Mouse (Mus musculus) C2C12 (cell line): ENCODE data around the gene Iars2. TPM values are rescaled to one million over a fixed set of nuclear protein-coding genes. Genes with fewer than 3 reads are reported as not detected.

Experiments
- H3K27me3 ChIP-seq: one replicate; pipeline ENCODE4 v1.6.1; 2011; ENCODE audit not compliant: control insufficient read depth, insufficient read depth, insufficient read length
- H3K36me3 ChIP-seq: one replicate; pipeline ENCODE4 v1.6.1; 2011; ENCODE audit not compliant: control insufficient read depth, insufficient read depth
- H3K4me3 ChIP-seq: one replicate; pipeline ENCODE4 v1.5.1; 2011; ENCODE audit warnings: mild to moderate bottlenecking, control low read depth; ENCODE audit not compliant: poor library complexity, insufficient read depth, severe bottlenecking
- H3K79me2 ChIP-seq: one replicate; pipeline ENCODE4 v1.6.1; 2011; ENCODE audit not compliant: control insufficient read depth, insufficient read depth
- H3K79me3 ChIP-seq: one replicate; pipeline ENCODE4 v1.6.1; 2011; ENCODE audit warnings: low read depth, control low read depth
- H3ac ChIP-seq: one replicate; pipeline ENCODE3; 2011; ENCODE audit warnings: low read depth; ENCODE audit not compliant: control insufficient read depth, insufficient read length
- CEBPB ChIP-seq: IDR thresholded peaks from one replicate; pipeline ENCODE4 v1.6.1; 2011; ENCODE audit warnings: low read depth, mild to moderate bottlenecking, control low read depth, moderate library complexity
- CTCF ChIP-seq: IDR thresholded peaks from one replicate; pipeline ENCODE4 v1.5.1; 2011; ENCODE audit not compliant: control insufficient read depth, insufficient read depth, insufficient read length
- FOSL1 ChIP-seq: IDR thresholded peaks from one replicate; pipeline ENCODE4 v1.8.0; 2011; ENCODE audit warnings: mild to moderate bottlenecking, low read length; ENCODE audit not compliant: poor library complexity, insufficient read depth, severe bottlenecking
- MAX ChIP-seq: IDR thresholded peaks from one replicate; pipeline ENCODE4 v1.6.1; 2011; ENCODE audit warnings: mild to moderate bottlenecking, control low read depth
- MYOD1 ChIP-seq: IDR thresholded peaks from one replicate; pipeline ENCODE4 v1.6.1; 2011; ENCODE audit warnings: low read depth; ENCODE audit not compliant: control insufficient read depth, insufficient read length
- MYOG ChIP-seq: IDR thresholded peaks from one replicate; pipeline ENCODE4 v1.6.1; 2011; ENCODE audit not compliant: control insufficient read depth, insufficient read length; ENCODE audit errors: extremely low read depth
- USF1 ChIP-seq: IDR thresholded peaks from one replicate; pipeline ENCODE4 v1.6.1; 2011; ENCODE audit warnings: low read depth, mild to moderate bottlenecking, control low read depth, moderate library complexity
- polyA plus RNA-seq: library from polyadenylated mRNA; unstranded; fragments of >200 nt; fragmentation: generic; extraction: Trizol; gene quantifications from one replicate; pipeline ENCODE4 v1.2.1, GENCODE M21; 2012; ENCODE audit warnings: missing spikeins

Gene Iars2
- polyA plus RNA-seq, 1 experiment: 18.4 TPM

- H3K36me3 ChIP-seq: peaks cover 59% of the 10 kb centered on the region
- H3K4me3 ChIP-seq: no peak overlapping the region
- TF ChIP-seq CEBPB (no peak), FOSL1 (no peak), MAX (no peak), MYOG (no peak), MYOD1 (no peak), CTCF (no peak), USF1 (no peak)
- H3K79me3 ChIP-seq: no peaks in the 10 kb centered on the region
- H3K79me2 ChIP-seq: no peaks in the 10 kb centered on the region
- H3K27me3 ChIP-seq: no peaks in the 10 kb centered on the region
- H3ac ChIP-seq: no peak overlapping the region
These were observed 54.2 kb downstream of the Iars2 start for GRCm38 (mm10) chr1:185274819-185275545.

DNA sequence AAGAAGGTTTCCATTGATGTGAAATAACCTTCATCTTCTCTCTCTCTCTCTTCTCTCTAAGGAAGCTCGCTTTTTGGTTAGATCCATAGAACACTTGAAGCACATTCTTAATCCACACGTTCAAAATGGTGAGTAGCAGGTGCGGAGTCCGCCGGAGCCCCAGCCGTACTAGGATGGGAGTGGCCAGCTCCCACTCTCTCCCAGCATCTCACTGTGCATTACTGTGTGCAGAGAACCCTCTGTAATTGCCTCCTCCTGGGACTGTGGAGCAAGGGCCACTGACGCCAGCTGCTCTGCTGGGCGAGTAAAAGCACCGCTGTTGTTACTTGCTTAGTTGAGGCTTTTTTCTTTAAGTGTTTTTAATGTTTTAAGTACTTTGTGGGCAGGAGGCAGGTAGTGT, 57.8 kb downstream of the Iars2 start:
- Histone ChIP-seq H3K36me3 (peaks cover 58% of the 10 kb centered on the region), H3K27me3 (no peaks in the 10 kb centered on the region), H3K79me2 (no peaks in the 10 kb centered on the region), H3K79me3 (no peaks in the 10 kb centered on the region), H3ac (no peak overlapping the region), H3K4me3 (no peak overlapping the region)
- no peak for TF ChIP-seq MYOD1
- no peak for TF ChIP-seq MAX
- no peak for TF ChIP-seq FOSL1
- no peak for TF ChIP-seq CTCF
- no peak for TF ChIP-seq USF1
- TF ChIP-seq MYOG: no peak
- TF ChIP-seq CEBPB: no peak

- Histone ChIP-seq H3K27me3 (no peaks in the 10 kb centered on the region), H3K79me3 (no peaks in the 10 kb centered on the region), H3ac (no peak overlapping the region), H3K4me3 (no peak overlapping the region), H3K79me2 (no peaks in the 10 kb centered on the region), H3K36me3 (peaks cover 51% of the 10 kb centered on the region)
- TF ChIP-seq MAX (no peak), CTCF (no peak), CEBPB (no peak), MYOG (no peak)
These were observed 58.6 kb downstream of the Iars2 start for GRCm38 (mm10) chr1:185270403-185271097.

- Histone ChIP-seq H3K4me3 (no peak overlapping the region), H3K79me3 (no peaks in the 10 kb centered on the region), H3K79me2 (no peaks in the 10 kb centered on the region), H3K27me3 (no peaks in the 10 kb centered on the region), H3ac (no peak overlapping the region), H3K36me3 (peaks cover 46% of the 10 kb centered on the region)
- TF ChIP-seq CTCF (no peak), MYOD1 (no peak), USF1 (no peak), MYOG (no peak), CEBPB (no peak), MAX (no peak), FOSL1 (no peak)
These were observed 60.5 kb downstream of the Iars2 start for GRCm38 (mm10) chr1:185268675-185269074.

DNA sequence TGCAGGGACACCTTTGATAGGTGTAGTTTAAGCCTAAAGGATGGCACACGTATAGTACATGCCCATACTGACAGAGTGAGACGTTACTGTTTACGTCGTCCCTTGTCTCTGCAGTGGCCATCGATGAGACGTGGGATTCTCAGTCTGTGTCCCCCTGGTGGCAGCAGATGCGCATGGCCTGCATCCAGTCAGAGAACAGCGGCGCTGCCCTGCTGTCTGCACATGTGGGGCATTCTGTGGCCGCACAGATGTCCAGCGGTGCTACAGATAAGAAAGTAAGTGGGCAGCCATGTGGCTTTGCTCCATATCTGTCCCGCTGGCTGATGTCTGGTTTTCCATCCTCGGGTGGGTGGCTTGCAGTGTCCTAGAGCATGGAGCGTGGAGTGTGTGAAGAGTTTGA, 66.6 kb downstream of the Iars2 start:
- H3ac ChIP-seq: no peak overlapping the region
- H3K79me3 ChIP-seq: no peaks in the 10 kb centered on the region
- no peak for TF ChIP-seq MYOG
- TF ChIP-seq MYOD1: no peak
- TF ChIP-seq CEBPB: no peak
- no peak for TF ChIP-seq CTCF
- H3K4me3 ChIP-seq: no peak overlapping the region
- no peaks in the 10 kb centered on the region for H3K27me3 ChIP-seq
- no peaks in the 10 kb centered on the region for H3K79me2 ChIP-seq
- peaks cover 55% of the 10 kb centered on the region for H3K36me3 ChIP-seq

- Histone ChIP-seq H3K27me3 (no peaks in the 10 kb centered on the region), H3K79me3 (no peaks in the 10 kb centered on the region), H3ac (no peak overlapping the region), H3K79me2 (no peaks in the 10 kb centered on the region), H3K36me3 (peaks cover 47% of the 10 kb centered on the region), H3K4me3 (no peak overlapping the region)
- TF ChIP-seq CTCF (no peak), MYOD1 (no peak), FOSL1 (no peak), MAX (no peak), MYOG (no peak)
These were observed 72.4 kb downstream of the Iars2 start for GRCm38 (mm10) chr1:185256753-185257152.
